Mouse (Mus musculus): ENCODE results near the gene Pik3r5.

Pik3r5 gene

GRCm38 (mm10) chr11:68486093-68486492 is 54.2 kb downstream of the Pik3r5 start:
- no peak for DNase-seq (ENCODE audit: low spot score)

GRCm38 (mm10) chr11:68487720-68488119 is 55.8 kb downstream of the Pik3r5 start:
- DNase-seq (ENCODE audit: low spot score): no peak

GRCm38 (mm10) chr11:68488256-68488824 is 56.4 kb downstream of the Pik3r5 start:
- no peak for DNase-seq (ENCODE audit: low spot score)

- no peak for DNase-seq (ENCODE audit: low spot score)
Observed at GRCm38 (mm10) chr11:68489236-68489635, 57.3 kb downstream of the Pik3r5 start.

GRCm38 (mm10) chr11:68492592-68492991 is 60.7 kb downstream of the Pik3r5 start:
- DNase-seq (ENCODE audit: low spot score): no peak

GRCm38 (mm10) chr11:68493760-68494159 is 61.8 kb downstream of the Pik3r5 start:
- no peak for DNase-seq (ENCODE audit: low spot score)

- no peak for DNase-seq (ENCODE audit: low spot score)
Observed at GRCm38 (mm10) chr11:68497081-68497480, 65.2 kb downstream of the Pik3r5 start.

GRCm38 (mm10) chr11:68498517-68498916 is 66.6 kb downstream of the Pik3r5 start:
- DNase-seq (ENCODE audit: low spot score): no peak

GRCm38 (mm10) chr11:68498999-68499699 is 67.2 kb downstream of the Pik3r5 start:
- DNase-seq (ENCODE audit: low spot score): no peak

GRCm38 (mm10) chr11:68500949-68501350 is 69.0 kb downstream of the Pik3r5 start:
- DNase-seq (ENCODE audit: low spot score): no peak

GRCm38 (mm10) chr11:68502408-68502807 is 70.5 kb downstream of the Pik3r5 start:
- DNase-seq (ENCODE audit: low spot score): no peak

- no peak for DNase-seq (ENCODE audit: low spot score)
Observed at GRCm38 (mm10) chr11:68502902-68503629, 71.1 kb downstream of the Pik3r5 start, which contains the start of gene Pik3r6. Gene Pik3r6, plus strand, starts transcription at chr11:68503019.

- DNase-seq (ENCODE audit: low spot score): no peak
Observed at GRCm38 (mm10) chr11:68504913-68505312, 73.0 kb downstream of the Pik3r5 start.

GRCm38 (mm10) chr11:68507246-68507645 is 75.3 kb downstream of the Pik3r5 start:
- no peak for DNase-seq (ENCODE audit: low spot score)

GRCm38 (mm10) chr11:68508619-68509018 is 76.7 kb downstream of the Pik3r5 start:
- DNase-seq (ENCODE audit: low spot score): no peak

GRCm38 (mm10) chr11:68509194-68509593 is 77.3 kb downstream of the Pik3r5 start:
- DNase-seq (ENCODE audit: low spot score): no peak

GRCm38 (mm10) chr11:68513969-68514368 is 82.0 kb downstream of the Pik3r5 start:
- no peak for DNase-seq (ENCODE audit: low spot score)

GRCm38 (mm10) chr11:68519362-68519761 is 87.4 kb downstream of the Pik3r5 start:
- DNase-seq (ENCODE audit: low spot score): no peak

- no peak for DNase-seq (ENCODE audit: low spot score)
Observed at GRCm38 (mm10) chr11:68519815-68520214, 87.9 kb downstream of the Pik3r5 start.

- no peak for DNase-seq (ENCODE audit: low spot score)
Observed at GRCm38 (mm10) chr11:68520439-68520838, 88.5 kb downstream of the Pik3r5 start.

- no peak for DNase-seq (ENCODE audit: low spot score)
Observed at GRCm38 (mm10) chr11:68521352-68521751, 89.4 kb downstream of the Pik3r5 start.

GRCm38 (mm10) chr11:68526441-68526840 is 94.5 kb downstream of the Pik3r5 start:
- no peak for DNase-seq (ENCODE audit: low spot score)
